Mouse (Mus musculus) myocyte (in vitro differentiated cells): ENCODE data around the gene Rab5b.

Experiments
- E2F4 ChIP-seq: IDR thresholded peaks from one replicate; pipeline ENCODE4 v1.6.1; 2011; ENCODE audit warnings: mild to moderate bottlenecking, control low read depth, moderate library complexity; ENCODE audit not compliant: insufficient read depth
- MAX ChIP-seq: IDR thresholded peaks from one replicate; pipeline ENCODE4 v1.6.1; 2011; ENCODE audit warnings: low read depth, mild to moderate bottlenecking, control low read depth
- POLR2A ChIP-seq: IDR thresholded peaks from one replicate; pipeline ENCODE4 v1.6.1; 2011; ENCODE audit warnings: low read depth, mild to moderate bottlenecking, control low read depth, moderate library complexity; ENCODE audit not compliant: insufficient read length
- SRF ChIP-seq: IDR thresholded peaks from one replicate; pipeline ENCODE4 v1.6.1; 2011; ENCODE audit warnings: low read depth; ENCODE audit not compliant: control insufficient read depth, insufficient read length
- USF1 ChIP-seq: IDR thresholded peaks from one replicate; pipeline ENCODE4 v1.6.1; 2011; ENCODE audit warnings: low read depth, mild to moderate bottlenecking, control low read depth, moderate library complexity

DNA sequence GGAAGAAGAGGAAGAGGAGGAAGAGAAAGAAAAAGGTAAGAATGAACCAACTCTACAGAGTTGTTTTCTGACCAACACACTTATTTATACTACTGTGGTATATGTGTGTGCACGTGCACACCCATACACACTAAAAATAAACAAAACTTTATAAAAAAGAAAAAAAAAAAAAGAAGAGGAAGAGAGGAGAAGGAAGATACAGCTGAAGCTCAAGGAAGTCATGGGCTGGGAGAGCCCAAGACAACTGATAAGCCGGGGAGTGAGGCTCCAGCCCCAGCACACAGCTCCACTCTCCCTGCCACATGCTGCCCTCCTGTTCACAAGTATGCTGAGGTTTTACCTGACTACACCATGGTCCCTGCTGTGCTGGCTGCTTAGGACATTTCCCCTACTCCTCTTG, 44.2 kb upstream of the Rab5b start:
- TF ChIP-seq USF1 (no peak), E2F4 (no peak), MAX (no peak), SRF (no peak), POLR2A (no peak)
